Mouse (Mus musculus) adrenal gland, postnatal 14 days (tissue): ENCODE measurements at regions not wholly inside any gene's neighbourhood (a gene's known extent, or its start where the extent isn't known, plus 50 kb on each side); places are given as distances from the start of the nearest gene placed in this dataset.
A peak's percentile ranks its signal among the peaks of the same experiment; 100 is the strongest.

Experiments
- DNase-seq: peaks from one replicate; pipeline ENCODE4 v3.0.0; 2021; ENCODE audit warnings: mixed read lengths

- peak; percentile 31 for DNase-seq
Observed at GRCm38 (mm10) chr2:12033518-12034322, 256.0 kb downstream of the Ankrd16 start.

- DNase-seq: no peak
Observed at GRCm38 (mm10) chr2:12034323-12034585, 256.6 kb downstream of the Ankrd16 start.

- DNase-seq: no peak
Observed at GRCm38 (mm10) chr2:12049386-12049785, 252.3 kb downstream of the Itga8 start.

GRCm38 (mm10) chr2:12049972-12050371 lies 251.8 kb downstream of the Itga8 start:
- DNase-seq: peak; percentile 13

- peak; percentile 8 for DNase-seq
Observed at GRCm38 (mm10) chr2:12053404-12054164, 248.1 kb downstream of the Itga8 start.

GRCm38 (mm10) chr2:12054165-12054500 lies 247.6 kb downstream of the Itga8 start:
- DNase-seq: no peak
